Mouse (Mus musculus): ENCODE measurements at regions not wholly inside any gene's neighbourhood (a gene's known extent, or its start where the extent isn't known, plus 50 kb on each side); places are given as distances from the start of the nearest gene placed in this dataset.

DNA sequence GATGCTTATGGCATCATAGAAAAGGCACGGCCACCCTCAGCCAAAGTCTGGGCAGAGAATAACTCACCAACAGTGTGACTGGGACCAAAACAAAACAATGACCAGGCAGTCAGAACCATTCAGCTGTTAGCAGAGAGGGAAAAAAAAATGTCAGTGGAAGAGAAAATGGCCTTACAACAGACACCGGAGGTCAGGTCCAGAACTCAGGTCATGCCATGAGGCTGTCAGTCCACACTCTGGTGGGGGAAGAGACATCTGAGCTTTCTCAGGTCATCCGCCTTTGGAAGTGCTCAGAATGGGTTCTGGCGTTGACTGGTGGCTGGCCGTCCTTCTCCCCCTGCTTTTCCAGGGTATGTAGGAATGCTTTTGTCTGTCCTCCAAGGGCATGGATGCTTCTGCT lies 162.6 kb upstream of the Ncam1 start:
- no peak for DNase-seq
- H3K27ac ChIP-seq (ENCODE audit: insufficient read depth, low read length) = no peak overlapping the region
- H3K27me3 ChIP-seq (ENCODE audit: control insufficient read depth, insufficient read depth, low read length) = no peaks in the 10 kb centered on the region
- TF ChIP-seq CTCF (IDR thresholded peaks at IDR 0.05; ENCODE audit: borderline replicate concordance, insufficient read depth, low read depth, low read length) (no peak), POLR2A (IDR thresholded peaks at IDR 0.05; ENCODE audit: borderline replicate concordance, insufficient read depth, low read length) (no peak)
- H3K4me3 ChIP-seq (replicated peaks; ENCODE audit: insufficient read depth, low read depth, low read length) = no peak overlapping the region
- 90% methylated on average over 5 of the region's 5 CpGs for WGBS
- peaks cover 9% of the 10 kb centered on the region for H3K4me1 ChIP-seq (ENCODE audit: control insufficient read depth, insufficient read depth, low read length)

DNA sequence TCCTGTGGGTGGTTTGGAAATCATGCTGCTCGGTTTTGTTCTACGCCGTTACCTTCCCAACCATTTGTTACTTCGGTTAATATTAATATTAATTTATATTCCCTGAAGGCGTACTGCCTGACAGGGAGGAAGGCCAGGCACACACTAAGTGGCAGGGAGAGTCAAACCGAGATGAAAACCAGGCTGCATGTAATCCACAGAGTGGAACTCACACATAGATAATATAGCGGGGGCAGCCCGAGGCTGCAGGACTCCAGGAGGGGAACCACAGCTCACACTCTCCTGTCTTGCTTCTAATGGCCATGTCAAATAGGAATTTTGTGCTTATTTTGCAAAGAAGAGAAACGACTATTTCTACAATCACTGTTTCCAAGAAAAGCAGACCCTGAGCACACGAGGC lies 161.3 kb upstream of the Ncam1 start:
- Histone ChIP-seq H3K4me3 (replicated peaks; ENCODE audit: insufficient read depth, low read depth, low read length) (no peak overlapping the region), H3K27ac (ENCODE audit: insufficient read depth, low read length) (no peak overlapping the region), H3K4me1 (ENCODE audit: control insufficient read depth, insufficient read depth, low read length) (peaks cover 9% of the 10 kb centered on the region), H3K27me3 (ENCODE audit: control insufficient read depth, insufficient read depth, low read length) (no peaks in the 10 kb centered on the region)
- DNase-seq = no peak
- TF ChIP-seq POLR2A (IDR thresholded peaks at IDR 0.05; ENCODE audit: borderline replicate concordance, insufficient read depth, low read length) (no peak), CTCF (IDR thresholded peaks at IDR 0.05; ENCODE audit: borderline replicate concordance, insufficient read depth, low read depth, low read length) (no peak)
- 88% methylated on average over 10 of the region's 10 CpGs for WGBS

DNA sequence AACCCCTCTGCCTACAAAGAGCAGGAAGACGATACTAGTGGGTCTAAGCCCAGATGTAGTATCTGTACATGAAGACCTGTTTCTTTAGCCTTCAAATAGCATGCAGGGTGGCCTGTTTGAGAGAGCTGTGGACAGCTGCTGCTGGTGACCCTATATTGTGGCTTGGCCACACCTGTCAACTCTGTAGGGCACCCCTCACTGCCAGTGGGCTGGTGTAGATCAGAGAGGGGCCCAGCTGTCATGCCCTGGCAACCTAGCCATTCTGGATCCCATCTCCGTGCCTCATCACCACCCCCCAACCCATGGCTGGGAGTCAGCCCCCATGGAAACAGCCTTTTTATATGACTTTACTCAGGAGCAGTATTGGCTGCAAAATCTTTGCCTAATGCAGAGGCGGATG lies 160.2 kb upstream of the Ncam1 start:
- Histone ChIP-seq H3K4me1 (ENCODE audit: control insufficient read depth, insufficient read depth, low read length) (peaks cover 9% of the 10 kb centered on the region), H3K4me3 (replicated peaks; ENCODE audit: insufficient read depth, low read depth, low read length) (no peak overlapping the region), H3K27me3 (ENCODE audit: control insufficient read depth, insufficient read depth, low read length) (no peaks in the 10 kb centered on the region), H3K27ac (ENCODE audit: insufficient read depth, low read length) (no peak overlapping the region)
- no peak for TF ChIP-seq CTCF (IDR thresholded peaks at IDR 0.05; ENCODE audit: borderline replicate concordance, insufficient read depth, low read depth, low read length)
- TF ChIP-seq POLR2A (IDR thresholded peaks at IDR 0.05; ENCODE audit: borderline replicate concordance, insufficient read depth, low read length) = no peak
- WGBS = 67% methylated on average over 3 of the region's 3 CpGs
- no peak for DNase-seq

DNA sequence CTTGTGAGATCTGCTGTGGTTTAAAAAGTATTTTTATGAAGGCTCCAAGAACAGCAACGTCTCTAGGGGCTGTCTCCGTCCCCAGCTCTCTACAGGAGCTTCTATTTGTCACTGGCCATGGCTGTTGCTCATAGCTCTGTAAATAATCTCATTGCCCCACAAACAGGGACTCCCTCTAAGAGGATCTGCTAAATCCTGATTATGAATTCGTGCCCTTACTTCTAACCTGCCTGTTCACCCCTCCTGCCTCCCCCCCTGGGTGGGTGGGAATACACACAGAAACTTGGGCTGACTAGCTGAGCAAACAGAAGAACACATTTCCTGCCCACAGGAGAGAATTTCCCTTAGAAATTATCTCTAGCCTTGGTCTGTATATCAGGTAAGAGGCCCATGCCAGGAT lies 155.9 kb upstream of the Ncam1 start:
- H3K27me3 ChIP-seq (ENCODE audit: control insufficient read depth, insufficient read depth, low read length) = no peaks in the 10 kb centered on the region
- WGBS = 50% methylated on average over 3 of the region's 3 CpGs
- no peak for DNase-seq
- TF ChIP-seq POLR2A (IDR thresholded peaks at IDR 0.05; ENCODE audit: borderline replicate concordance, insufficient read depth, low read length) (no peak), CTCF (IDR thresholded peaks at IDR 0.05; ENCODE audit: borderline replicate concordance, insufficient read depth, low read depth, low read length) (no peak)
- H3K27ac ChIP-seq (ENCODE audit: insufficient read depth, low read length) = no peak overlapping the region
- H3K4me3 ChIP-seq (replicated peaks; ENCODE audit: insufficient read depth, low read depth, low read length) = no peak overlapping the region
- no peaks in the 10 kb centered on the region for H3K4me1 ChIP-seq (ENCODE audit: control insufficient read depth, insufficient read depth, low read length)

DNA sequence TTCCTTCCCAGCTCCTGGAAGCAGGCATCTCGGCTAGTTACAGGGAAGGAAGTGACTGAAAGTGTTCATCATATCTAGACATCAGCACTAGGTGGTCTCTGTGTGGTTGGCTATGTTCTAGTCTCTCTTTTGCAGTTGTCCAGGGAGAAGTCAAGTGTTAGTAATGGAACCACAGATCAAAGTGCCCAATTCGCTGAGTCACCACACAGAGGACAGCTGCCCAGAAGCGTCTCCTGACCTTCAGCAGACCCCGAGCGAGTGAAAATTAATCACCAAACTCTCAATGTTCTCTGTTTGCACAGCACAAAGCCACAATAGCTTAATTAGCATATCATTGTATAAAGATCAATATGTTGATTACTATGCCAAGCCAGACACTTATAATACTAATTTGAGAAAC lies 151.6 kb upstream of the Ncam1 start:
- 78% methylated on average over 5 of the region's 5 CpGs for WGBS
- H3K4me1 ChIP-seq (ENCODE audit: control insufficient read depth, insufficient read depth, low read length) = no peaks in the 10 kb centered on the region
- no peaks in the 10 kb centered on the region for H3K27me3 ChIP-seq (ENCODE audit: control insufficient read depth, insufficient read depth, low read length)
- no peak for TF ChIP-seq POLR2A (IDR thresholded peaks at IDR 0.05; ENCODE audit: borderline replicate concordance, insufficient read depth, low read length)
- no peak for TF ChIP-seq CTCF (IDR thresholded peaks at IDR 0.05; ENCODE audit: borderline replicate concordance, insufficient read depth, low read depth, low read length)
- no peak overlapping the region for H3K4me3 ChIP-seq (replicated peaks; ENCODE audit: insufficient read depth, low read depth, low read length)
- DNase-seq = no peak
- no peak overlapping the region for H3K27ac ChIP-seq (ENCODE audit: insufficient read depth, low read length)

DNA sequence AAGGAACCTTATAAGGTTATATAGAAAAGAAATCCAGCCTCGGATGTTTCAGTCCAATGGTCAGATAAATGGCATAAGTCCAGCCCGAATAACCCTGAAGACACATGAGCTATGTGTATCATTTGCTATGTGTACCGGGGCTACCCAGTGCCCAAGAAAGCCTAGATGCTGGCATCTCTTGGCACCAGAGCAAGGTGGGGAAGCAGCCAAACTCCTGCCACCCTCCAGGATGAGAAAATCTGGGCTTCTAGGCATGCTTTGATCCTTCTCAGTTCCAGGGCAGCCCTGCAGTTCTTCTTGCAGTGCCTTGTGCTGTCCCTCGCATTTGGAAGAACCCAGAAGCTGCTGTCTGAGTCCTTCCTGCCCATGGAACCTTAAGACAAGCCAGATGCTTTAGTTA lies 149.8 kb upstream of the Ncam1 start:
- 38% methylated on average over 4 of the region's 4 CpGs for WGBS
- DNase-seq = no peak
- Histone ChIP-seq H3K27ac (ENCODE audit: insufficient read depth, low read length) (no peak overlapping the region), H3K4me1 (ENCODE audit: control insufficient read depth, insufficient read depth, low read length) (no peaks in the 10 kb centered on the region), H3K4me3 (replicated peaks; ENCODE audit: insufficient read depth, low read depth, low read length) (no peak overlapping the region), H3K27me3 (ENCODE audit: control insufficient read depth, insufficient read depth, low read length) (no peaks in the 10 kb centered on the region)
- TF ChIP-seq POLR2A (IDR thresholded peaks at IDR 0.05; ENCODE audit: borderline replicate concordance, insufficient read depth, low read length) (no peak), CTCF (IDR thresholded peaks at IDR 0.05; ENCODE audit: borderline replicate concordance, insufficient read depth, low read depth, low read length) (no peak)

DNA sequence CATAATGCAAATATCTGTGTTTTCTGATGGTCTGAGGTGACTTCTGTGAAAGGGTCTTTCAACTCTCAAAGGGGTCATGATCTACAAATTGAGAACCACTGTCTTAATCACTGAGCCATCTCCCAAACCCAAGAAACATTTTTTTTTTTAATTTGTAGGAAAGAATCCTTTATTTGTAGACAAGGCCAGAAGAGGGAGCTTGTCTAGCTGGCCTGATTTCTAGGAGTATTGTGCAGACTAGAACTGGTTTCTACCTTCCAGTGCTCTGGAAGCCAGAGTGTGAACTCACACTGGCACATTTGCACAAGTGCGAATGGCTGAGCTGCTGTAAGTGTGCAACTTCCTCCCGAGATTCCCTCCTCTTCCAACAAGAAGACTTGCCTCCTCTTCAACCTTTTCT lies 148.1 kb upstream of the Ncam1 start:
- H3K4me1 ChIP-seq (ENCODE audit: control insufficient read depth, insufficient read depth, low read length) = no peaks in the 10 kb centered on the region
- TF ChIP-seq POLR2A (IDR thresholded peaks at IDR 0.05; ENCODE audit: borderline replicate concordance, insufficient read depth, low read length) (no peak), CTCF (IDR thresholded peaks at IDR 0.05; ENCODE audit: borderline replicate concordance, insufficient read depth, low read depth, low read length) (no peak)
- H3K4me3 ChIP-seq (replicated peaks; ENCODE audit: insufficient read depth, low read depth, low read length) = no peak overlapping the region
- 83% methylated on average over 2 of the region's 2 CpGs for WGBS
- DNase-seq = no peak
- H3K27me3 ChIP-seq (ENCODE audit: control insufficient read depth, insufficient read depth, low read length) = no peaks in the 10 kb centered on the region
- H3K27ac ChIP-seq (ENCODE audit: insufficient read depth, low read length) = no peak overlapping the region

DNA sequence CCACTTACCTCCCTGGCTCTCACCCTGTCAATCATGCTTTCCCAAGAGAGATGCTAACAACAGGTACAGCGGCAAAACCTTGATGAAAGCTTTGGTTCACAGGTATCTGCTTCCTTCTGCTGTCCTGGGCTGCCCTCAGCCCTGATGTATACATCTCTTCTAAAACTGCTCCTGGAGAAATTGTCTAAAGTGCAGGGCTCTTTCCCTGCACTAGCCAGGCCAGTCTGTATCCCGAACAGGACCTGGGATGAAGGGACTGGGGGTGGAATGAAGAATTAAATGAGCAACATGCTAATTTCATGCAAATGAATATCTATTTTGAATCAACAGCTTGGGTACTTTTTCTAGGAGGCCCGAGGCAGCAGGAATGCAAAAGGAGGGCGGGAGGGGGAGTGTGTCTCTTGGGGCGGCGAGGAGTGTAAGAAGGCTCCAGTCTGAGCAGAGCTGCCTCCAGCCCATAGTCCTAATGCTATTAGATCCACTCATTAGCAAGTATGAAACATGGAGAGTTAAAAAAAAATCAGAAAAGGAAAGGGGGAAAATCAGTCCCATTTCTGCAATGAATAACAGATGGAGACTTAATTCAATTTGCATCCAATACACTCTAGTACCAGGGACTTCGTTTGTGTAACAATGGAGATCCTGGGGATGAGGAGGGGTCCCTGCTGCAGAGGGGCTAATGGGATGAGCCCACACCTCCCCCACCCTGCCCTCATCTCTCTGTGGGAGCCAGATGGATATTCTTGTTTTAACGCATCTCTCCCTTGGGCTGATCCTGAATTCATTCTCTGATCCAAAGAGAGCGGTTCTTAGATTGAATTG lies 137.0 kb upstream of the Ncam1 start:
- Histone ChIP-seq H3K27me3 (ENCODE audit: control insufficient read depth, insufficient read depth, low read length) (no peaks in the 10 kb centered on the region; the same call in 1 of the 2 replicates), H3K4me1 (ENCODE audit: control insufficient read depth, insufficient read depth, low read length) (no peaks in the 10 kb centered on the region), H3K27ac (ENCODE audit: insufficient read depth, low read length) (no peak overlapping the region), H3K4me3 (replicated peaks; ENCODE audit: insufficient read depth, low read depth, low read length) (no peak overlapping the region)
- no peak for TF ChIP-seq POLR2A (IDR thresholded peaks at IDR 0.05; ENCODE audit: borderline replicate concordance, insufficient read depth, low read length)
- no peak for TF ChIP-seq CTCF (IDR thresholded peaks at IDR 0.05; ENCODE audit: borderline replicate concordance, insufficient read depth, low read depth, low read length)
- no peak for DNase-seq
- 61% methylated on average over 9 of the region's 9 CpGs for WGBS

Data from cerebellum, adult 2 months (tissue).